Mouse (Mus musculus) limb, embryonic 14.5 days (tissue): Measurements from ENCODE around the gene Fndc9. TPM values are rescaled to one million over a fixed set of nuclear protein-coding genes. Genes with fewer than 3 reads are reported as not detected.

Source experiments
- ATAC-seq: fragments of 200-750 bp; cut with Nextera tagmentation; 2 replicates; pipeline ENCODE4 v1.8.0; 2017; ENCODE audit warnings: low read depth, moderate number of reproducible peaks, moderate TSS enrichment; ENCODE audit not compliant: low FRiP score
- DNase-seq: peaks from one replicate; pipeline ENCODE4 v3.0.0-alpha.2; 2015; ENCODE audit warnings: low spot score
- H3K27ac ChIP-seq: fragments of 300-500 bp; sonication (generic); replicated peaks from 2 replicates; pipeline ENCODE4 v1.5.1; 2014; ENCODE audit warnings: low read depth, mild to moderate bottlenecking, low read length, moderate library complexity, mixed read lengths
- H3K27me3 ChIP-seq: fragments of 300-500 bp; sonication (generic); 2 replicates; pipeline ENCODE4 v1.6.1; 2014; ENCODE audit warnings: low read length, mixed read lengths; ENCODE audit not compliant: control insufficient read depth, insufficient read depth
- H3K36me3 ChIP-seq: fragments of 300-500 bp; sonication (generic); 2 replicates; pipeline ENCODE4 v1.6.1; 2014; ENCODE audit warnings: mild to moderate bottlenecking, low read length, moderate library complexity, mixed read lengths; ENCODE audit not compliant: control insufficient read depth, insufficient read depth
- H3K4me1 ChIP-seq: fragments of 300-500 bp; sonication (generic); 2 replicates; pipeline ENCODE4 v1.6.1; 2014; ENCODE audit warnings: antibody characterized with exemption, low read length, mixed read lengths; ENCODE audit not compliant: control insufficient read depth, insufficient read depth
- H3K4me2 ChIP-seq: fragments of 300-500 bp; sonication (generic); replicated peaks from 2 replicates; pipeline ENCODE4 v1.6.1; 2014; ENCODE audit warnings: low read depth, mild to moderate bottlenecking, low read length, moderate library complexity; ENCODE audit not compliant: severe bottlenecking
- H3K4me3 ChIP-seq: fragments of 300-500 bp; sonication (generic); replicated peaks from 2 replicates; pipeline ENCODE4 v1.5.1; 2014; ENCODE audit warnings: low read length
- H3K9ac ChIP-seq: fragments of 300-500 bp; sonication (generic); 2 replicates; pipeline ENCODE4 v1.6.1; 2014; ENCODE audit warnings: mild to moderate bottlenecking, low read depth, low read length, moderate library complexity; ENCODE audit not compliant: severe bottlenecking
- H3K9me3 ChIP-seq: fragments of 300-500 bp; sonication (generic); 2 replicates; pipeline ENCODE4 v1.6.1; 2016; ENCODE audit warnings: low read length; ENCODE audit not compliant: control insufficient read depth
- POLR2A ChIP-seq: fragments of 200-500 bp; IDR thresholded peaks from 2 replicates; pipeline ENCODE4 v1.8.0; 2012; ENCODE audit warnings: inconsistent platforms, mild to moderate bottlenecking, moderate library complexity, borderline replicate concordance; ENCODE audit not compliant: insufficient read depth, insufficient read length; ENCODE audit errors: extremely low read depth
- WGBS: fragments of 180-500 bp; shearing (Covaris S2); extraction: QIAGEN DNeasy Blood & Tissue Kit; methylation state at CpG from one replicate; pipeline ENCODE4 v1.1.7; 2014; 5-methylcytosine and 5-hydroxymethylcytosine counted together
- polyA plus RNA-seq, 2 experiments: library from polyadenylated mRNA; depleted of rRNA in 1 of 2; stranded (reverse) in 1 of 2; unstranded in 1 of 2; fragments of >200 nt; fragmentation: Nextera tagmentation in 1 of 2; extraction: Ambion mirVana in 1 of 2; gene quantifications; 2 replicates each; pipeline versions ENCODE4 v1.2.1 to v1.2.3; 2012 to 2014

Fndc9 gene
- polyA plus RNA-seq, 2 experiments: 0.06 TPM; not detected in 1

DNA sequence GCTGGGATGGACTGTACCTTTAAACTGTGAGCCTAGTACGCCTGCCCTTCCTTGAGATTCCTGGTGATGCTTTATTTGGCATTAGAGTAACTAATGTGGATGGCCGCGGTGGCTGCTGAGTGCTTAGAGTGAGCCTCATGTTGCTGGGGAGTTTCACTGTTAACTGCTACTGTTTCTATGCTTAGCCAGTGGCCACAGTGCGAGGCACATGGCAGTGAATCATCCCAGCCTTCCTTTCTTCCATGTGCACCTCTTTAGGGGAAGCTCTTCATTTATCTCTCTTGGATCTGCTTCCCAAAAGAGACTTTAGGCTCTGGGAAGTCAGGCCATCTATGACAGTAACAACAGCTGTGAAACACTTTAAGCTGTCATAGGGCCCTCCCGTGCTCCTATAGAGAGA is 47.3 kb downstream of the Fndc9 start:
- no peak for DNase-seq
- 90% methylated on average over 5 of the region's 5 CpGs for WGBS
- no peak for TF ChIP-seq POLR2A
- H3K27ac ChIP-seq: no peak overlapping the region
- H3K9me3 ChIP-seq: no peaks in the 10 kb centered on the region
- H3K9ac ChIP-seq: no peak overlapping the region
- no peak overlapping the region for H3K4me2 ChIP-seq
- peaks cover 12% of the 10 kb centered on the region for H3K36me3 ChIP-seq
- no peak overlapping the region for H3K4me3 ChIP-seq
- no peaks in the 10 kb centered on the region for H3K27me3 ChIP-seq
- no peak for ATAC-seq
- H3K4me1 ChIP-seq: no peaks in the 10 kb centered on the region

DNA sequence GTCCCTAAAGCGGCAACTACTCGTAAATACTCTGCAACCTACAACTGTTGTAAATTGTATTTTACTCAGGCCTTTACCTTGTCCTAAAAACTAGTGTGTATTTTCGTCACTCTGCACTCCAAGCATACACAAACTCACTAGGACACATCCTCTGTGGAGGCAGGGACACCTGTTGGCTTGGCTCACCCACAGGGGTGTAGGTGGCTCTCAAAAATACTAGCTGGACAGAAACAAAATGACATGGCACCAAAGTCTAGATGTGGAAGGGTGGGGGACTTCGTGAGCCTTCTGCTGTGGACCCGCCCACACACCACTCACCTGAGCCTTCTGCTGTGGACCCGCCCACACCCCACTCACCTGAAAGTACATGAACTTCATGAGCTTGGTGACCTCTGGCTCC is 48.5 kb downstream of the Fndc9 start:
- no peak overlapping the region for H3K4me3 ChIP-seq
- DNase-seq (no peak), ATAC-seq (no peak)
- no peak for TF ChIP-seq POLR2A
- H3K4me2 ChIP-seq: no peak overlapping the region
- no peaks in the 10 kb centered on the region for H3K9me3 ChIP-seq
- H3K36me3 ChIP-seq: peaks cover 12% of the 10 kb centered on the region; the same call in 1 of the 2 replicates
- 86% methylated on average over 6 of the region's 6 CpGs for WGBS
- no peak overlapping the region for H3K9ac ChIP-seq
- no peaks in the 10 kb centered on the region for H3K27me3 ChIP-seq
- no peak overlapping the region for H3K27ac ChIP-seq
- no peaks in the 10 kb centered on the region for H3K4me1 ChIP-seq

DNA sequence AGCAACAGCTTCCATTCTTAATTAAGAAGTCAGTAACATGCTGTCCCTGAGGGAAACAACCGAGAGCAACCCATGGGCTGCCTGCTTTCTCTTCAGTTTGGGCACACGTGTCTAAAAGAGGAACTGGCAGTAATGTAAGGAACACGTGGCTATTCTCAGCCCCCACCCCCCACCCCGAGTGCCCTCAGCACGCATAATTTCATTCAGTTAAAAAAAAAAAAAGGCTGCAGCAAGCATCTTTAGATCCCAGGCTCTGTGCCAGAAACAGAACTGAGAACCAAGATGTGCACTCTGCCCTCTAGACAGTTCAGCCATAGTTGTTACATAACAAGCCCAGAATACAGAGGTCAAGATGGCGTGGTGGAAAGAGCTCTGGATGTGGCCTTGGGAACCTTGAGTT is 51.5 kb downstream of the Fndc9 start:
- no peaks in the 10 kb centered on the region for H3K27me3 ChIP-seq
- no peak overlapping the region for H3K4me2 ChIP-seq
- TF ChIP-seq POLR2A: no peak
- 47% methylated on average over 6 of the region's 6 CpGs for WGBS
- H3K9ac ChIP-seq: no peak overlapping the region
- no peaks in the 10 kb centered on the region for H3K9me3 ChIP-seq
- H3K4me1 ChIP-seq: no peaks in the 10 kb centered on the region
- H3K36me3 ChIP-seq: peaks cover 16% of the 10 kb centered on the region; the same call in 1 of the 2 replicates
- no peak overlapping the region for H3K27ac ChIP-seq
- DNase-seq: no peak
- no peak for ATAC-seq
- no peak overlapping the region for H3K4me3 ChIP-seq

DNA sequence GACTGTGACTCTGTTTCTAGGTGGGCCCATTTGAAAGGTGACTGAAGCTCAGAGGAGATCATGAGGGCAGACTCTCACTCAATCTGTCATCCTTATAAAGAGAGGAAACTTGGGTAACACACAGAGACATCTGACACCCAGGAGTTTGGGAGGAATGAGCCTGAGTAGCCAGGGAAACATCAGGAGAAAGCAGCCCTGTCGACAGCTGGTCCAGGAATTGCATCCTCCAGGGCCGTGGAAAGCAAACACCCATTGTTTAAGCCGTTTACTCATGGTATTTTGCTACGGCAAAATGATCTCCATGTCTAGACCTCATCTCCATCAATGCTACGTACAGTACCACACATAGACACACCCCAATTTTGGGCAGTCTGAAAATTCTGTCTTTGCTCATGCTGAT is 52.8 kb downstream of the Fndc9 start:
- peak; percentile 67; the same call in 1 of the 2 replicates for ATAC-seq
- 76% methylated on average over 5 of the region's 5 CpGs for WGBS

DNA sequence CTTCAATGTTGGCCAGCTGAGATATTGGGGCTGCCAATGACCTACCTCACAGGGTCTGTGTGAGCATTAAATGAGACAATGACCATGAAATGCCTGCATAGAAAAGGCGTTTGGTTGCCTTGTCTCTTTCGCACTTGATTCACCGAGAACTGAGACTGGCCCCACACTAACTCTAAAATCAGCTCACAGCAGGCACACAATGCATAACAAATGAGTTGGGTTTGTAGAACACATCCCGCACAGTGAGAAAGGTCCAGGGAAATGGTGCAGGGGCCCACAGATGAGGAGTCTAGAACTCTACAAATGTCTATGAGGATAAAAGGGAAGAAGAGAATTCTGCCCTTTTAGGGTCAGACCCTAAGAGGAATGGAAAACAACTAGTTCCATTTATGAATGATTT is 53.7 kb downstream of the Fndc9 start:
- H3K4me1 ChIP-seq: no peaks in the 10 kb centered on the region
- H3K9ac ChIP-seq: no peak overlapping the region
- no peak overlapping the region for H3K27ac ChIP-seq
- no peak for TF ChIP-seq POLR2A
- no peak overlapping the region for H3K4me3 ChIP-seq
- DNase-seq: no peak
- no peak overlapping the region for H3K4me2 ChIP-seq
- 78% methylated on average over 4 of the region's 4 CpGs for WGBS
- peaks cover 11% of the 10 kb centered on the region; the same call in 1 of the 2 replicates for H3K36me3 ChIP-seq
- no peaks in the 10 kb centered on the region for H3K27me3 ChIP-seq
- H3K9me3 ChIP-seq: no peaks in the 10 kb centered on the region
- ATAC-seq: no peak

More for the DNA sequence above, 52.8 kb downstream of the Fndc9 start:
- DNase-seq: no peak
- Histone ChIP-seq H3K27me3 (no peaks in the 10 kb centered on the region), H3K9ac (no peak overlapping the region), H3K36me3 (peaks cover 13% of the 10 kb centered on the region; the same call in 1 of the 2 replicates), H3K4me3 (no peak overlapping the region), H3K4me2 (no peak overlapping the region), H3K9me3 (no peaks in the 10 kb centered on the region), H3K4me1 (no peaks in the 10 kb centered on the region), H3K27ac (no peak overlapping the region)
- no peak for TF ChIP-seq POLR2A

Other genes with a start within 250 kb of the Fndc9 start
- 4.8 and 5.5 TPM in 2 replicates for gene Gm12166, start 183.2 kb upstream of the Fndc9 start, polyA plus RNA-seq (2012; rRNA removed)
- gene Gm12166, start 183.2 kb upstream of the Fndc9 start, polyA plus RNA-seq (2014; fragmentation: Nextera tagmentation; extraction: Ambion mirVana): 4.2 and 4.7 TPM in 2 replicates
- 29.3 and 34.0 TPM in 2 replicates for gene Adam19, start 179.5 kb upstream of the Fndc9 start, polyA plus RNA-seq (2012; rRNA removed)
- 13.3 and 14.3 TPM in 2 replicates for gene Adam19, start 179.5 kb upstream of the Fndc9 start, polyA plus RNA-seq (2014; fragmentation: Nextera tagmentation; extraction: Ambion mirVana)
- 2.6 and 3.2 TPM in 2 replicates for gene Nipal4, start 69.0 kb upstream of the Fndc9 start, polyA plus RNA-seq (2012; rRNA removed)
- gene Nipal4, start 69.0 kb upstream of the Fndc9 start, polyA plus RNA-seq (2014; fragmentation: Nextera tagmentation; extraction: Ambion mirVana): 4.3 and 4.5 TPM in 2 replicates
- 6.5 and 7.1 TPM in 2 replicates for gene Cyfip2, start 77.3 kb downstream of the Fndc9 start, polyA plus RNA-seq (2012; rRNA removed)
- 7.8 and 9.2 TPM in 2 replicates for gene Cyfip2, start 77.3 kb downstream of the Fndc9 start, polyA plus RNA-seq (2014; fragmentation: Nextera tagmentation; extraction: Ambion mirVana)
- 0.14 and 0.18 TPM in 2 replicates for gene Itk, start 154.0 kb downstream of the Fndc9 start, polyA plus RNA-seq (2012; rRNA removed)
- 0.28 and 0.32 TPM in 2 replicates for gene Itk, start 154.0 kb downstream of the Fndc9 start, polyA plus RNA-seq (2014; fragmentation: Nextera tagmentation; extraction: Ambion mirVana)
- gene Fam71b, start 161.0 kb downstream of the Fndc9 start, polyA plus RNA-seq (2012; rRNA removed): not detected in 2 replicates
- not detected in 2 replicates for gene Fam71b, start 161.0 kb downstream of the Fndc9 start, polyA plus RNA-seq (2014; fragmentation: Nextera tagmentation; extraction: Ambion mirVana)
- 35.7 and 46.1 TPM in 2 replicates for gene Med7, start 201.4 kb downstream of the Fndc9 start, polyA plus RNA-seq (2012; rRNA removed)
- gene Med7, start 201.4 kb downstream of the Fndc9 start, polyA plus RNA-seq (2014; fragmentation: Nextera tagmentation; extraction: Ambion mirVana): 74.2 and 75.8 TPM in 2 replicates
- gene Havcr2, start 219.4 kb downstream of the Fndc9 start, polyA plus RNA-seq (2012; rRNA removed): 0.22 and 0.31 TPM in 2 replicates
- gene Havcr2, start 219.4 kb downstream of the Fndc9 start, polyA plus RNA-seq (2014; fragmentation: Nextera tagmentation; extraction: Ambion mirVana): 0.14 and 0.30 TPM in 2 replicates